Mouse (Mus musculus): ENCODE data around the gene Sp2.

The Sp2 gene

DNA sequence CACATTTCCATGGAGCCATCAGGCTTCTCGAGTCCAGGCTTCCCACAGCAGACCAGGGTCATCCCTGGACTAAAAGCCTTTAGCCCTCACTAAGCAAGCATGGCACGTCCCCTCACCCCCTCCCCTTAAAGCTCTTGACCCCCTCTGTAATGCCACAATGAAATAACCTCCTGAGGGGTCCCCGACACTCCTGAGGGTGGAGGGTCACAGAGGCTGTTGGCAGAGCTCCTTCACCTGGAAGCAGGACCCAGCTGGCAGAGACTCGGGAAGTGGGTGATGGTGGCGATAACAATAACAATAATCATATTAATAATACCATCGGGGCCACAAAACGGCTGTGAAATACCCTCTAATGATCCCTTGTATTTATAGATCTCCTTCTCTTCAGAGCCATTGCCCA is at the start of gene Sp2:
Sp2 (minus strand) TSS at position 101 of the 400 bp plus-strand sequence.
- peak in 1 of 2 experiments; percentile 16 for DNase-seq

DNA sequence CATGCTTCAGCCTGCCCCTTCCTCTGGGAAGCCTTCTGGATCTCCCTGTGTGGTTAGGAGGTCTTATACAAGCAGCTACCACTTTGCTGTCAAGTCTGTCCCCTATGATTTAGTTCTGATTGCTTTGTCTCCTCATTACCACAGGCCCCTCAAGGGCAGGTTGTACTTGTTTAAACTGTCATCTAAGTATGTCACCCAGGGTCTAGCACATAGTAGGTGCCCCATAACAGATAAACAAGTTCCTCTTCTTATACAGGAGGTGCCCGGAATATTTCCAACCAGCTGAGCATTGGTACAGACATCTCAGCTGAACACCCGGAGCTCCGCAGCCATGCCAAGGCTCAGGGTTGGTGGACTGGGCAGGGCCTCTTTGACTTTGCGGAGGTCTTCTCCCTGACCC is 49.7 kb upstream of the Sp2 start:
- no peak for DNase-seq

DNA sequence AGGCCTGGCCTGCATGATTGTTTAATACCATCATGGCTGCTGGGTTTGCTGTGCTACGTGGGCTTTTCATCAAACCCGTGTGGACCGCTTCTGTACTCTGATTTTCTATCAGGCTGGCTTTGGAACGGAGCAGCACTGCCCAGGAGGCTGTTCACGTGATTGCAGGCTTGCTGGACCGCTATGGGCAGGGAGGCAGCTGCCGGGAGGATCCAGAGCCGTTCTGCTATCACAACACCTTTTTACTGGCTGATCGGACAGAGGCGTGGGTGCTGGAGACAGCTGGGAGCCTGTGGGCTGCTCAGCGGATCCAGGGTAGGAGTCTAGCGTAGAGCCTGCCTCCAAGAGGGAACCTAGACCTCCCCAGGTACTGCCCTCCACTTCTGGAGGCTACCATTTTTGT is 49.2 kb upstream of the Sp2 start:
- no peak for DNase-seq

DNA sequence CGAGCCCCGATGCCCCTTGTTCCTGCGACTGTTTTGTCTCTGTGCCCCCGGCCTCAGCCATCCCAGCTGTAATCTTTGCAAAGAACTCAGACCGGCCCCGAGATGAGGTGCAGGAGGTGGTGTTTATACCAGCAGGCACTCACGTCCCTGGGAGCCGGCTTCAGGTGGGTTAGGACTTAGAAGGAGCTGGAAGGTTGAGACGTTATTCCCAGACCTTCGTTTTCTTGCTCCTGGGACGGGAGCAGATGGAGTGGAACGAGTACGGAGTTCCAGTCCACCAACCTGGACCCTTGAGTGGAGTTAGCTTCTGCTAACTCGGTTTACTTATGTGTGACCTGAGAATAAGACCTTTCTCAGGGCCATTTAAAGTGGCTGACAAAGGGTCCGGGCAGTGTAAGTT is 47.7 kb upstream of the Sp2 start:
- no peak for DNase-seq

- peak; percentile 89 to 91 for DNase-seq
Measured at GRCm38 (mm10) chr11:97029686-97030417, 47.1 kb upstream of the Sp2 start, which contains the start of gene Scrn2. Gene Scrn2, plus strand, starts transcription at chr11:97029938.

- peak; percentile 88 to 92 for DNase-seq
Measured at GRCm38 (mm10) chr11:97025721-97026344, 43.1 kb upstream of the Sp2 start.

GRCm38 (mm10) chr11:97024977-97025376 is 42.2 kb upstream of the Sp2 start:
- DNase-seq: no peak

GRCm38 (mm10) chr11:97021873-97022484 is 39.2 kb upstream of the Sp2 start:
- DNase-seq: peak; percentile 80 to 87

DNA sequence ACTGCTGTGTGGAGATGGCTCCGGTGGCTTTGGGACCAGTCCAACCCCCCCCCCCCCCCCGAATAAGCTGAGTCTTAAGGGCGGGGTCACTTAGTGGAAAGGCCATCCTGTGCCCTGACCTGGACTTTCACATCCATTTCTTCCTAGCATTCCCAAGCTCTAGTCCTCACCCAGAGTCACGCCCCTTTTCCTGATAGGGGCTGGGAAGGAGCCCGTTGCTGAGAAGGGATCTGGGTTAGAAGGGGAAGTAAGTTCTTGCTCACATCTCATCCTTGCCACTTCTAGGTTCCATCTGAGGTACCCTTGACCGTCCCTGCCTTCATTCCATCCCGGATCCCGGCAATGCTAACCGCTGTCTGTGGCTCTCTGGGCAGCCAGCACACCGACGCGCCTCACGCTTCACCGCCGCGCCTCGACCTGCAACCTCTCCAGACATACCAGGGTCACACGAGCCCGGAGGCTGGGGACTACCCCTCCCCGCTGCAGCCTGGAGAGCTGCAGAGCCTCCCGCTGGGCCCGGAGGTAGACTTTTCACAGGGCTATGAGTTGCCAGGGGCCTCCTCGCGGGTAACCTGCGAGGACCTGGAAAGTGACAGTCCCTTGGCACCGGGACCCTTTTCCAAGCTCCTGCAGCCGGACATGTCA is 38.5 kb upstream of the Sp2 start:
- DNase-seq: no peak

DNA sequence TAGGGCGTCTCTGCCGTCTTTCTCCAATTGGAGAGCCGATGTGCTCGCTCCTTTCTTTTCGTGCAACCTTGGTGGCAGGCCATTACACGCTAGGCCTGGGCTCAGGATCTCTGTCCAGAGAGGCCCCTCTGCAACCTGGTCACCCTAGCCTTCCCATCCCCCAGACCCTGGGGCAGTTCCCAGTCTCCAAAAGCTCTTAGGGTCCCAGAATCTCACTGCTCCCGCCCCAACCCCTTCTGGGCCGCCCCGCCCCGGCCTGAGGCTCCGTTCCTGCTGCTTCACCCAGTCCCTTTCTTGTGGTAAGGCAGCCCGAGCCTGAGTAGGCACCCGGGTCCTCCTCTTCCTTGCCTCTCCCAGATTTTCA is 36.6 kb upstream of the Sp2 start:
- no peak for DNase-seq

- no peak for DNase-seq
Measured at GRCm38 (mm10) chr11:97018583-97019344, 36.0 kb upstream of the Sp2 start.

- no peak for DNase-seq
Measured at GRCm38 (mm10) chr11:97017696-97018582, 35.2 kb upstream of the Sp2 start.

GRCm38 (mm10) chr11:97013121-97013670 is 30.4 kb upstream of the Sp2 start, which contains the start of gene Sp6:
Gene Sp6, plus strand, starts transcription at chr11:97013394.
- DNase-seq: no peak

DNA sequence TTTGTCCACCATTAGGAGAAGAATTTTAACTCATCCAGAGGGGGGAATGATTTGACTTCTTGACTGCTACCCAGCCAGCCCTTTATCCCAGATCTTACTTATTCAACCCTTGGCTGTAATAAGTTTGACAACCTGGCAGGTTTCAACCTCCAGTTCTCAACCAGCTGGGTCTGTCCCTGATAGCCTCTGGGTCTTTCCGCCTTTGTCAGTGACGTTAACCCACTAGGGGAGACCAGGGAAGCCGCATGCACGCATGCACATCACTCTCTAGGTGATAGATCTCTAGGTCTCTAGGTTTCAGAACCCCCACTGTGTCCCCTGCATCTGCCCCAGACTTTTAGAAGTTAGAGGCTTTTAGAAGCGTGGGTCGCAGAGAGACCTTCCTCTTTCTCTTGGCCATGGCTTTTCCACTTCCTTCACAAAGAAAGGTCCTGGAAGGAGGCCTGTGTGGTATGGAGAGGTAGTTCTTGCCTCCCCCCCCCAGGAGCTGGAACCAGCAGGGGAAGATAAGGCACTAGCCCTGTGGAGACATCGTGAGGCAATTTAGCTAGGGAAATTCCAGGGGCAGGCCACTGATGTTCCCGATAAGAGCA is 26.5 kb upstream of the Sp2 start:
- DNase-seq: no peak

DNA sequence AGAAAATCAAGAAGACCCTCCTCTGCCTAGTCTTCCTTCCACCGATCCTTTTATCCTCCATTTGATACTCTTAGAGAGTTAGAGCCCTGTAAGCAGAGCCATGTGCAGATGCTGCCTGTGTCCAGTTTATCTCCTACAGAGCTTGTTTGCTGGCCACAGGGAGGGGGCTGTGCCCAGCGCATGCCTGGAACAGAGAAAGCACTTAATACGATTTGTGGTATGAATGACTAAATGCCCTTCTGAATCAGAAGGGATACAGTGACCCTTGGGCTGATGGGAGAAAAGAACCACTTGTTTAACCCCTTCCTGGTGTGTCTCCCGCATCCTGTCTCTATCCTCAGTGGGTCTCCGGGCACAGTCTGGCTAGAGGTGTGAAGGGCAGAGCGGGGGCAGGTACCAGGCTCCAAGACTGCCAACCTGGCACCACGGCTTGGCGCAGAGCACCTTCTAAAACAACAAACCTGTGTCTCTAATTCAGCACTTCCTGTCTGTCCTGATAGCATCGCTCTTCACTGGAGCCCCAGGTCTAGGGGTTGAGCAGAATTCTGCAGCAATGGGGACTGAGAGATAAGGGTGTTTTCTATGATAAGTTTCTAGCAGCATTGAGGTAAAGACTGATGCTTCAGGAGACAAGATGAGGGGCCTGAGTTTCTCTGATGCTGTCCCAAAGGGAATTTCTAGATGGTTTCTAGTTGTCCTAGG is 24.5 kb upstream of the Sp2 start:
- DNase-seq: no peak

- no peak for DNase-seq
Measured at GRCm38 (mm10) chr11:97003170-97003569, 20.4 kb upstream of the Sp2 start.

DNA sequence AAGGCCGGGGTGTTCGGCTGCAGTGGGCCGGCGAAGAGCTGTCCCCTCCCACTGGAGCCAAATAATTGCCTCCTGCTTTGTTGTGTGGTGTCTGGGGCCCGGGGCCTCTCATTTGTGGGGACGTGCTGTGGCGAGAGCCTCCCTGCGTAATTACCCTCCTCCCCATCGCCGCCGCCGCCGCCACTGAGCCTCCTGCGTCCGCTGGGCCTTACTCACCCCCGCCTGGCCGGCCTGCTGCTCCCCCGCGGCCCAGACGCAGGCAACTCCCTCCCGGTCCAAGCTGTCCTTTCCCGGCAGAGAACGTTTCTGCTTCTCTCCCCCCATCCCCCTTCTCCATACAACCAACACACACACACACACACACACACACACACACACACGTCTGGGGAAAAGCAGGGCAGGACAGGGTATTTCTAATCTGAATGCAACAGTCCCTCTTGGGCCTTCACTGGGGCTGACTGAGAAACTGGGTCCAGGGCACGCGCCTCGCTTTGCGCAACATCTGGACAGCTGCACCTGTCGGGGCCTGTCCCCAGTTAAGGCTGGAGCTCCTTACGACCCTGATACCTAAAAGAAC is 14.7 kb upstream of the Sp2 start:
- peak; percentile 68 to 75 for DNase-seq

- no peak for DNase-seq
Measured at GRCm38 (mm10) chr11:96996773-96997379, 14.1 kb upstream of the Sp2 start.

Data from cerebellum, postnatal 25 days (tissue).